Mouse (Mus musculus): Measurements from ENCODE around the gene Vegfd. TPM values are rescaled to one million over a fixed set of nuclear protein-coding genes. Genes with fewer than 3 reads are reported as not detected.

Gene Vegfd
- polyA plus RNA-seq, 1 experiment = 0.49 TPM

GRCm38 (mm10) chrX:164428224-164428623 is 55.0 kb downstream of the Vegfd start:
- no peaks in the 10 kb centered on the region for H3K4me1 ChIP-seq (replicated peaks; ENCODE audit: control insufficient read depth, insufficient read depth, low read length)
- no peak overlapping the region for H3K4me3 ChIP-seq (ENCODE audit: control insufficient read depth, insufficient read depth, low read length)
- H3K27ac ChIP-seq (ENCODE audit: control insufficient read depth, insufficient read depth, low read length) = no peak overlapping the region
- TF ChIP-seq CTCF (IDR thresholded peaks at IDR 0.05; ENCODE audit: borderline replicate concordance, control insufficient read depth, extremely low read depth, insufficient read depth, low read length, poor library complexity) (no peak), POLR2A (IDR thresholded peaks at IDR 0.05; ENCODE audit: control insufficient read depth, extremely low read depth, insufficient read depth, low read length, poor library complexity) (no peak)
- H3K27me3 ChIP-seq (ENCODE audit: control insufficient read depth, insufficient read depth, low read length) = no peaks in the 10 kb centered on the region
- H3K36me3 ChIP-seq (ENCODE audit: control insufficient read depth, insufficient read depth, low read length) = peaks cover 10% of the 10 kb centered on the region
- WGBS = 94% methylated on average over 2 of the region's 2 CpGs
- no peak for DNase-seq

GRCm38 (mm10) chrX:164430621-164431020 is 57.4 kb downstream of the Vegfd start:
- DNase-seq = no peak
- Histone ChIP-seq H3K36me3 (ENCODE audit: control insufficient read depth, insufficient read depth, low read length) (peaks cover 6% of the 10 kb centered on the region; the same call in 1 of the 2 replicates), H3K27ac (ENCODE audit: control insufficient read depth, insufficient read depth, low read length) (no peak overlapping the region), H3K4me1 (replicated peaks; ENCODE audit: control insufficient read depth, insufficient read depth, low read length) (no peaks in the 10 kb centered on the region), H3K27me3 (ENCODE audit: control insufficient read depth, insufficient read depth, low read length) (no peaks in the 10 kb centered on the region), H3K4me3 (ENCODE audit: control insufficient read depth, insufficient read depth, low read length) (no peak overlapping the region)
- WGBS = 95% methylated on average over 6 of the region's 6 CpGs
- TF ChIP-seq POLR2A (IDR thresholded peaks at IDR 0.05; ENCODE audit: control insufficient read depth, extremely low read depth, insufficient read depth, low read length, poor library complexity) = no peak
- no peak for TF ChIP-seq CTCF (IDR thresholded peaks at IDR 0.05; ENCODE audit: borderline replicate concordance, control insufficient read depth, extremely low read depth, insufficient read depth, low read length, poor library complexity)

- no peak for DNase-seq
- H3K27me3 ChIP-seq (ENCODE audit: control insufficient read depth, insufficient read depth, low read length) = no peaks in the 10 kb centered on the region
- H3K27ac ChIP-seq (ENCODE audit: control insufficient read depth, insufficient read depth, low read length) = no peak overlapping the region
- WGBS = 87% methylated on average over 2 of the region's 2 CpGs
- TF ChIP-seq CTCF (IDR thresholded peaks at IDR 0.05; ENCODE audit: borderline replicate concordance, control insufficient read depth, extremely low read depth, insufficient read depth, low read length, poor library complexity) (no peak), POLR2A (IDR thresholded peaks at IDR 0.05; ENCODE audit: control insufficient read depth, extremely low read depth, insufficient read depth, low read length, poor library complexity) (no peak)
- no peak overlapping the region for H3K4me3 ChIP-seq (ENCODE audit: control insufficient read depth, insufficient read depth, low read length)
- H3K4me1 ChIP-seq (replicated peaks; ENCODE audit: control insufficient read depth, insufficient read depth, low read length) = no peaks in the 10 kb centered on the region
- H3K36me3 ChIP-seq (ENCODE audit: control insufficient read depth, insufficient read depth, low read length) = peaks cover 6% of the 10 kb centered on the region; the same call in 1 of the 2 replicates
These were observed 58.0 kb downstream of the Vegfd start for GRCm38 (mm10) chrX:164431133-164431532.

- TF ChIP-seq CTCF (IDR thresholded peaks at IDR 0.05; ENCODE audit: borderline replicate concordance, control insufficient read depth, extremely low read depth, insufficient read depth, low read length, poor library complexity) = no peak
- no peak for TF ChIP-seq POLR2A (IDR thresholded peaks at IDR 0.05; ENCODE audit: control insufficient read depth, extremely low read depth, insufficient read depth, low read length, poor library complexity)
- Histone ChIP-seq H3K27me3 (ENCODE audit: control insufficient read depth, insufficient read depth, low read length) (no peaks in the 10 kb centered on the region), H3K27ac (ENCODE audit: control insufficient read depth, insufficient read depth, low read length) (no peak overlapping the region), H3K4me1 (replicated peaks; ENCODE audit: control insufficient read depth, insufficient read depth, low read length) (no peaks in the 10 kb centered on the region), H3K4me3 (ENCODE audit: control insufficient read depth, insufficient read depth, low read length) (no peak overlapping the region), H3K36me3 (ENCODE audit: control insufficient read depth, insufficient read depth, low read length) (peaks cover 6% of the 10 kb centered on the region; the same call in 1 of the 2 replicates)
- 96% methylated on average over 6 of the region's 6 CpGs for WGBS
- DNase-seq = no peak
These were observed 58.4 kb downstream of the Vegfd start for GRCm38 (mm10) chrX:164431541-164431940.

- Histone ChIP-seq H3K27me3 (ENCODE audit: control insufficient read depth, insufficient read depth, low read length) (no peaks in the 10 kb centered on the region), H3K27ac (ENCODE audit: control insufficient read depth, insufficient read depth, low read length) (no peak overlapping the region), H3K36me3 (ENCODE audit: control insufficient read depth, insufficient read depth, low read length) (peaks cover 6% of the 10 kb centered on the region; the same call in 1 of the 2 replicates), H3K4me1 (replicated peaks; ENCODE audit: control insufficient read depth, insufficient read depth, low read length) (no peaks in the 10 kb centered on the region), H3K4me3 (ENCODE audit: control insufficient read depth, insufficient read depth, low read length) (no peak overlapping the region)
- DNase-seq = no peak
- TF ChIP-seq POLR2A (IDR thresholded peaks at IDR 0.05; ENCODE audit: control insufficient read depth, extremely low read depth, insufficient read depth, low read length, poor library complexity) = no peak
- no peak for TF ChIP-seq CTCF (IDR thresholded peaks at IDR 0.05; ENCODE audit: borderline replicate concordance, control insufficient read depth, extremely low read depth, insufficient read depth, low read length, poor library complexity)
- 82% methylated on average over 9 of the region's 9 CpGs for WGBS
These were observed 59.5 kb downstream of the Vegfd start for GRCm38 (mm10) chrX:164432682-164433081.

- Histone ChIP-seq H3K4me1 (replicated peaks; ENCODE audit: control insufficient read depth, insufficient read depth, low read length) (no peaks in the 10 kb centered on the region), H3K4me3 (ENCODE audit: control insufficient read depth, insufficient read depth, low read length) (no peak within 1 kb of the TSS), H3K27ac (ENCODE audit: control insufficient read depth, insufficient read depth, low read length) (no peak within 1 kb of the TSS), H3K27me3 (ENCODE audit: control insufficient read depth, insufficient read depth, low read length) (no peaks in the 10 kb centered on the region), H3K36me3 (ENCODE audit: control insufficient read depth, insufficient read depth, low read length) (no peaks in the 10 kb centered on the region; the same call in 1 of the 2 replicates)
- DNase-seq = no peak
- WGBS = 79% methylated on average over 8 of the region's 8 CpGs
- TF ChIP-seq CTCF (IDR thresholded peaks at IDR 0.05; ENCODE audit: borderline replicate concordance, control insufficient read depth, extremely low read depth, insufficient read depth, low read length, poor library complexity) (no peak), POLR2A (IDR thresholded peaks at IDR 0.05; ENCODE audit: control insufficient read depth, extremely low read depth, insufficient read depth, low read length, poor library complexity) (no peak)
These were observed 63.5 kb downstream of the Vegfd start, which contains the start of gene Asb11 for GRCm38 (mm10) chrX:164436709-164437108. Gene Asb11, plus strand, starts transcription at chrX:164436994.

GRCm38 (mm10) chrX:164439462-164439861 is 66.3 kb downstream of the Vegfd start:
- H3K4me3 ChIP-seq (ENCODE audit: control insufficient read depth, insufficient read depth, low read length) = no peak overlapping the region
- H3K27ac ChIP-seq (ENCODE audit: control insufficient read depth, insufficient read depth, low read length) = no peak overlapping the region
- H3K4me1 ChIP-seq (replicated peaks; ENCODE audit: control insufficient read depth, insufficient read depth, low read length) = no peaks in the 10 kb centered on the region
- no peak for DNase-seq
- no peaks in the 10 kb centered on the region for H3K27me3 ChIP-seq (ENCODE audit: control insufficient read depth, insufficient read depth, low read length)
- no peaks in the 10 kb centered on the region for H3K36me3 ChIP-seq (ENCODE audit: control insufficient read depth, insufficient read depth, low read length)
- WGBS = 91% methylated on average over 7 of the region's 7 CpGs
- TF ChIP-seq CTCF (IDR thresholded peaks at IDR 0.05; ENCODE audit: borderline replicate concordance, control insufficient read depth, extremely low read depth, insufficient read depth, low read length, poor library complexity) (no peak), POLR2A (IDR thresholded peaks at IDR 0.05; ENCODE audit: control insufficient read depth, extremely low read depth, insufficient read depth, low read length, poor library complexity) (no peak)
